9 mouse cellular contexts compared by ENCODE assay signal in genomic region chr11:101163476-101164350, GRCm38 (mm10). TPM values are rescaled to one million over a fixed set of nuclear protein-coding genes. Genes with fewer than 3 reads are reported as not detected.
A peak's percentile ranks its signal among the peaks of the same experiment; 100 is the strongest.
DNase-seq lines count a peak whose midpoint lies in the region; ATAC-seq lines count a peak whose summit lies in the region.
"Had no signal": no experiment of that assay in that cellular context is flagged by ENCODE, and none has a peak within 500 bp of the region (broad histone marks: within the 10 kb centered on the region; RNA-seq: fewer than 3 reads in every experiment).

No protein-coding gene starts in this region.

- no peaks in the 10 kb centered on the region for H3K9me3 ChIP-seq in heart, embryonic 13.5 days
- H3K9me3 ChIP-seq in forebrain, embryonic 16.5 days (ENCODE audit: control insufficient read depth, low read length): no peaks in the 10 kb centered on the region
- H3K9me3 ChIP-seq in neural tube, embryonic 13.5 days: no peaks in the 10 kb centered on the region
- H3K9me3 ChIP-seq: G1E had no signal

- peak overlapping the region; percentile 70 for H3K4me2 ChIP-seq in heart, embryonic 13.5 days
- H3K4me2 ChIP-seq in forebrain, embryonic 16.5 days (ENCODE audit: low read length): peak overlapping the region; percentile 43
- peak overlapping the region; percentile 42 for H3K4me2 ChIP-seq in neural tube, embryonic 13.5 days

- H3K36me3 ChIP-seq in heart, embryonic 13.5 days: peaks cover 72% of the 10 kb centered on the region
- peaks cover 2% of the 10 kb centered on the region; the same call in 1 of the 2 replicates for H3K36me3 ChIP-seq in forebrain, embryonic 16.5 days (ENCODE audit: control insufficient read depth, insufficient read depth)
- peaks cover 62% of the 10 kb centered on the region for H3K36me3 ChIP-seq in neural tube, embryonic 13.5 days

- intact Hi-C loops in heart, postnatal 36 days (cut with DNase I): no loop called here
- intact Hi-C loops in left cerebral cortex, postnatal 25 days (cut with DNase I): no loop called here

- peaks cover 27% of the 10 kb centered on the region for H3K4me1 ChIP-seq in heart, embryonic 13.5 days
- peaks cover 11% of the 10 kb centered on the region for H3K4me1 ChIP-seq in forebrain, embryonic 16.5 days (replicated peaks; ENCODE audit: control insufficient read depth, insufficient read depth, low read length)
- H3K4me1 ChIP-seq in neural tube, embryonic 13.5 days (replicated peaks): peaks cover 23% of the 10 kb centered on the region

- H3K27ac ChIP-seq in heart, embryonic 13.5 days (replicated peaks): no peak overlapping the region
- H3K27ac ChIP-seq in forebrain, embryonic 16.5 days (ENCODE audit: low read length): no peak overlapping the region
- H3K27ac ChIP-seq in neural tube, embryonic 13.5 days (replicated peaks): no peak overlapping the region

- peak overlapping the region; percentile 42 for H3K4me3 ChIP-seq in heart, embryonic 13.5 days
- peak overlapping the region; percentile 13 for H3K4me3 ChIP-seq in forebrain, embryonic 16.5 days (replicated peaks; ENCODE audit: low read length)
- peak overlapping the region; percentile 19 for H3K4me3 ChIP-seq in neural tube, embryonic 13.5 days

- 28% methylated on average over 49 of the region's 49 CpGs for WGBS in heart, embryonic 13.5 days
- WGBS in forebrain, embryonic 16.5 days: 18% methylated on average over 49 of the region's 49 CpGs
- WGBS in neural tube, embryonic 13.5 days: 12% methylated on average over 49 of the region's 49 CpGs

- DNase-seq in heart, postnatal 36 days: no peak
- DNase-seq in kidney, postnatal 25 days: peak; percentile 71 to 88
- DNase-seq in adrenal gland, adult 18-20 months (ENCODE audit: low spot score in 2 of 2): no peak
- no peak for DNase-seq in left cerebral cortex, postnatal 25 days (ENCODE audit: low spot score in 2 of 2)
- no peak for DNase-seq in thymus, postnatal 25 days

- no peak; the same call in 1 of the 2 replicates for ATAC-seq in heart, embryonic 13.5 days (ENCODE audit: extremely low read depth, insufficient number of reproducible peaks, low FRiP score, low TSS enrichment)
- ATAC-seq in forebrain, embryonic 16.5 days: no peak
- ATAC-seq in neural tube, embryonic 13.5 days (ENCODE audit: low read depth): no peak

- peak overlapping the region; percentile 70 for H3K9ac ChIP-seq in heart, embryonic 13.5 days
- 0 out of 2 replicates have a peak overlapping the region, but pooled peaks have one; percentile 10 for H3K9ac ChIP-seq in forebrain, embryonic 16.5 days (replicated peaks; ENCODE audit: low read depth, low read length)
- peak overlapping the region; percentile 27; the same call in 1 of the 2 replicates for H3K9ac ChIP-seq in neural tube, embryonic 13.5 days

- H3K27me3 ChIP-seq in heart, embryonic 13.5 days (replicated peaks): peaks cover 67% of the 10 kb centered on the region
- H3K27me3 ChIP-seq in forebrain, embryonic 16.5 days (replicated peaks; ENCODE audit: control insufficient read depth, insufficient read depth, low read length): peaks cover 48% of the 10 kb centered on the region
- peaks cover 86% of the 10 kb centered on the region for H3K27me3 ChIP-seq in neural tube, embryonic 13.5 days

RNA-seq across cellular contexts. Expression of gene Cntnap1, which starts 6.6 kb away (rescaled TPM):
- polyA plus RNA-seq in heart, embryonic 13.5 days (2015; fragmentation: Nextera tagmentation; extraction: Ambion mirVana): 0.52 and 0.55 TPM in 2 replicates
- 1 to 10 TPM; 1.5 to 1.7 TPM for total RNA-seq in heart, postnatal 36 days (2021)
- 0.77 and 1.5 TPM in 2 replicates for polyA plus RNA-seq in forebrain, embryonic 16.5 days (2015; fragmentation: Nextera tagmentation; extraction: Ambion mirVana)
- 4.6 and 5.1 TPM in 2 replicates for polyA plus RNA-seq in neural tube, embryonic 13.5 days (2015; fragmentation: Nextera tagmentation; extraction: Ambion mirVana)
- 1 to 10 TPM; 6.4 to 7.3 TPM for total RNA-seq in adrenal gland, adult 18-20 months (2021)
- total RNA-seq in left cerebral cortex, postnatal 25 days (2021): 100 to 1,000 TPM; 153 to 170 TPM

RNA-seq across cellular contexts. Expression of gene Plekhh3, which starts 7.4 kb away (rescaled TPM):
- 7.6 and 8.5 TPM in 2 replicates for polyA plus RNA-seq in heart, embryonic 13.5 days (2015; fragmentation: Nextera tagmentation; extraction: Ambion mirVana)
- 10 to 100 TPM; 25.0 to 27.7 TPM for total RNA-seq in heart, postnatal 36 days (2021)
- 4.8 and 5.8 TPM in 2 replicates for polyA plus RNA-seq in forebrain, embryonic 16.5 days (2015; fragmentation: Nextera tagmentation; extraction: Ambion mirVana)
- 10.3 and 13.0 TPM in 2 replicates for polyA plus RNA-seq in neural tube, embryonic 13.5 days (2015; fragmentation: Nextera tagmentation; extraction: Ambion mirVana)
- total RNA-seq in adrenal gland, adult 18-20 months (2021): 10 to 100 TPM; 24.3 to 25.6 TPM
- 10 to 100 TPM in 1 of 2 experiments, 1 to 10 TPM in 1; 8.8 to 11.5 TPM for total RNA-seq in left cerebral cortex, postnatal 25 days (2021)

RNA-seq across cellular contexts. Expression of gene Tubg2, which starts 8.0 kb away (rescaled TPM):
- polyA plus RNA-seq in heart, embryonic 13.5 days (2015; fragmentation: Nextera tagmentation; extraction: Ambion mirVana): 3.1 and 4.3 TPM in 2 replicates
- total RNA-seq in heart, postnatal 36 days (2021): 1 to 10 TPM; 3.7 to 3.9 TPM
- 36.2 and 43.0 TPM in 2 replicates for polyA plus RNA-seq in forebrain, embryonic 16.5 days (2015; fragmentation: Nextera tagmentation; extraction: Ambion mirVana)
- polyA plus RNA-seq in neural tube, embryonic 13.5 days (2015; fragmentation: Nextera tagmentation; extraction: Ambion mirVana): 35.5 and 38.9 TPM in 2 replicates
- total RNA-seq in adrenal gland, adult 18-20 months (2021): 1 to 10 TPM; 5.9 to 6.4 TPM
- 10 to 100 TPM; 47.5 to 48.6 TPM for total RNA-seq in left cerebral cortex, postnatal 25 days (2021)
- total RNA-seq: G1E had no signal
- polyA plus RNA-seq: G1E had no signal

RNA-seq across cellular contexts. Expression of gene Ccr10, which starts 11.5 kb away (rescaled TPM):
- 0.19 and 0.33 TPM in 2 replicates for polyA plus RNA-seq in heart, embryonic 13.5 days (2015; fragmentation: Nextera tagmentation; extraction: Ambion mirVana)
- total RNA-seq in heart, postnatal 36 days (2021): under 1 TPM in 1 of 2 experiments, not detected in 1; 0.24 TPM
- polyA plus RNA-seq in forebrain, embryonic 16.5 days (2015; fragmentation: Nextera tagmentation; extraction: Ambion mirVana): 0.14 TPM in 1 of 2 replicates, not detected in the other
- polyA plus RNA-seq in neural tube, embryonic 13.5 days (2015; fragmentation: Nextera tagmentation; extraction: Ambion mirVana): 0.40 and 0.91 TPM in 2 replicates
- under 1 TPM in 1 of 2 experiments, not detected in 1; 0.51 TPM for total RNA-seq in adrenal gland, adult 18-20 months (2021)
- under 1 TPM; 0.18 to 0.28 TPM for total RNA-seq in left cerebral cortex, postnatal 25 days (2021)
- total RNA-seq: G1E had no signal
- polyA plus RNA-seq: G1E had no signal

RNA-seq across cellular contexts. Expression of gene Tubg1, which starts 44.0 kb away (rescaled TPM):
- polyA plus RNA-seq in heart, embryonic 13.5 days (2015; fragmentation: Nextera tagmentation; extraction: Ambion mirVana): 77.2 and 83.0 TPM in 2 replicates
- total RNA-seq in heart, postnatal 36 days (2021): 10 to 100 TPM; 23.2 to 24.1 TPM
- 90.7 and 93.0 TPM in 2 replicates for polyA plus RNA-seq in forebrain, embryonic 16.5 days (2015; fragmentation: Nextera tagmentation; extraction: Ambion mirVana)
- polyA plus RNA-seq in neural tube, embryonic 13.5 days (2015; fragmentation: Nextera tagmentation; extraction: Ambion mirVana): 77.7 and 78.9 TPM in 2 replicates
- total RNA-seq in adrenal gland, adult 18-20 months (2021): 10 to 100 TPM; 32.9 to 37.0 TPM
- 10 to 100 TPM; 44.9 to 46.6 TPM for total RNA-seq in left cerebral cortex, postnatal 25 days (2021)

Comparison
In these comparisons a context has a peak if more than half of its experiments do, and no peak if none do; other contexts are left out.
1. H3K9ac ChIP-seq: peak in every context shown above with its lines; median percentile 70 in heart, embryonic 13.5 days; 27 in neural tube, embryonic 13.5 days; 10 in forebrain, embryonic 16.5 days.
2. DNase-seq: peak in kidney, postnatal 25 days (2 of 2); none in heart, postnatal 36 days (0 of 2), adrenal gland, adult 18-20 months (0 of 2), left cerebral cortex, postnatal 25 days (0 of 2) and thymus, postnatal 25 days (single experiment).
3. RNA of gene Cntnap1, which starts 6.6 kb away (total RNA-seq): 153 to 170 TPM in left cerebral cortex, postnatal 25 days; 6.4 to 7.3 TPM in adrenal gland, adult 18-20 months and 1.5 to 1.7 TPM in heart, postnatal 36 days; every median in the first group is over 10 times any median in the second.
4. RNA of gene Tubg2, which starts 8.0 kb away (total RNA-seq): 47.5 to 48.6 TPM in left cerebral cortex, postnatal 25 days; 5.9 to 6.4 TPM in adrenal gland, adult 18-20 months and 3.7 to 3.9 TPM in heart, postnatal 36 days; every median in the first group is over 4 times any median in the second.
5. Peak in every context shown above with its lines, with median percentiles within 50 percentile points of each other: H3K4me2 ChIP-seq and H3K4me3 ChIP-seq.